7 mouse cellular contexts compared by ENCODE assay signal in genomic region chr5:142702511-142703138, GRCm38 (mm10). TPM values are rescaled to one million over a fixed set of nuclear protein-coding genes. Genes with fewer than 3 reads are reported as not detected.
DNase-seq lines count a peak whose midpoint lies in the region; ATAC-seq and TF ChIP-seq lines count a peak whose summit lies in the region.

No protein-coding gene starts in this region.

- peaks cover 6% of the 10 kb centered on the region; the same call in 1 of the 2 replicates for H3K4me1 ChIP-seq in lung, adult 2 months (ENCODE audit: control insufficient read depth, insufficient read depth, low read length)
- peaks cover 20% of the 10 kb centered on the region for H3K4me1 ChIP-seq in forebrain, embryonic 13.5 days
- peaks cover 19% of the 10 kb centered on the region for H3K4me1 ChIP-seq in limb, embryonic 15.5 days
- peaks cover 10% of the 10 kb centered on the region for H3K4me1 ChIP-seq in small intestine, adult 2 months (ENCODE audit: control insufficient read depth, insufficient read depth, insufficient read length, low read length)

- no peak for TF ChIP-seq CTCF in lung, adult 2 months (IDR thresholded peaks at IDR 0.05; ENCODE audit: insufficient read depth, low read length)
- no peak for TF ChIP-seq CTCF in small intestine, adult 2 months (IDR thresholded peaks at IDR 0.05; ENCODE audit: extremely low read depth, insufficient read length, insufficient replicate concordance, low read depth, low read length)

- H3K27ac ChIP-seq in forebrain, embryonic 13.5 days = no peak overlapping the region
- no peak overlapping the region for H3K27ac ChIP-seq in limb, embryonic 15.5 days
- H3K27ac ChIP-seq in small intestine, adult 2 months (ENCODE audit: insufficient read depth, low read depth, low read length) = no peak overlapping the region

- ATAC-seq in forebrain, embryonic 13.5 days = no peak
- ATAC-seq in limb, embryonic 15.5 days (ENCODE audit: insufficient number of reproducible peaks, low FRiP score, low TSS enrichment, low read depth) = 0 out of 2 replicates have a peak, but pooled peaks have one; percentile 30

- H3K27me3 ChIP-seq in forebrain, embryonic 13.5 days = peaks cover 22% of the 10 kb centered on the region
- peaks cover 29% of the 10 kb centered on the region for H3K27me3 ChIP-seq in limb, embryonic 15.5 days
- peaks cover 24% of the 10 kb centered on the region; the same call in 1 of the 2 replicates for H3K27me3 ChIP-seq in small intestine, adult 2 months (ENCODE audit: control insufficient read depth, insufficient read depth, low read length)

- peak overlapping the region; percentile 25 for H3K4me3 ChIP-seq in lung, adult 2 months (replicated peaks; ENCODE audit: extremely low read depth, low read depth, low read length)
- H3K4me3 ChIP-seq in forebrain, embryonic 13.5 days = peak overlapping the region; percentile 82
- peak overlapping the region; percentile 60 for H3K4me3 ChIP-seq in limb, embryonic 15.5 days
- peak overlapping the region; percentile 67 for H3K4me3 ChIP-seq in small intestine, adult 2 months (ENCODE audit: low read depth, low read length)

- H3K9me3 ChIP-seq in forebrain, embryonic 13.5 days (replicated peaks) = no peaks in the 10 kb centered on the region
- H3K9me3 ChIP-seq in limb, embryonic 15.5 days = no peaks in the 10 kb centered on the region

- no peak for DNase-seq in lung, adult 2 months
- no peak for DNase-seq in lung, postnatal 14 days
- no peak for DNase-seq in adrenal gland, adult 2 months
- no peak for DNase-seq in urinary bladder, postnatal 4 days (ENCODE audit: low spot score in 2 of 2)

- peak overlapping the region; percentile 83 for H3K4me2 ChIP-seq in forebrain, embryonic 13.5 days
- H3K4me2 ChIP-seq in limb, embryonic 15.5 days = peak overlapping the region; percentile 99

- 10% methylated on average over 18 of the region's 18 CpGs for WGBS in lung, adult 2 months
- WGBS in forebrain, embryonic 13.5 days = 22% methylated on average over 18 of the region's 18 CpGs
- 23% methylated on average over 18 of the region's 18 CpGs for WGBS in limb, embryonic 15.5 days
- 18% methylated on average over 18 of the region's 18 CpGs for WGBS in small intestine, adult 2 months

- no peak for TF ChIP-seq POLR2A in lung, adult 2 months (IDR thresholded peaks at IDR 0.05; ENCODE audit: borderline replicate concordance, extremely low read depth, low read depth, low read length)
- TF ChIP-seq POLR2A in small intestine, adult 2 months (IDR thresholded peaks at IDR 0.05; ENCODE audit: low read depth, low read length) = no peak

- H3K9ac ChIP-seq in forebrain, embryonic 13.5 days = peak overlapping the region; percentile 92
- peak overlapping the region; percentile 51 for H3K9ac ChIP-seq in limb, embryonic 15.5 days

- peaks cover 32% of the 10 kb centered on the region for H3K36me3 ChIP-seq in forebrain, embryonic 13.5 days (ENCODE audit: poor library complexity, severe bottlenecking)
- no peaks in the 10 kb centered on the region for H3K36me3 ChIP-seq in limb, embryonic 15.5 days
- no peaks in the 10 kb centered on the region for H3K36me3 ChIP-seq in small intestine, adult 2 months (ENCODE audit: control insufficient read depth, insufficient read depth, low read length)

RNA-seq across cellular contexts. Expression of gene Slc29a4, which starts 10.3 kb away (rescaled TPM):
- 1.6 and 2.7 TPM in 2 replicates for polyA plus RNA-seq in lung, adult 2 months (2012; rRNA removed)
- polyA plus RNA-seq in forebrain, embryonic 13.5 days (2015; fragmentation: Nextera tagmentation; extraction: Ambion mirVana) = 50.9 and 54.0 TPM in 2 replicates
- 3.9 and 5.4 TPM in 2 replicates for polyA plus RNA-seq in limb, embryonic 15.5 days (2015; fragmentation: Nextera tagmentation; extraction: Ambion mirVana)
- polyA plus RNA-seq in small intestine, adult 2 months (2012; rRNA removed) = 1.1 and 2.6 TPM in 2 replicates
- total RNA-seq in adrenal gland, adult 2 months (2021) = 10 to 100 TPM; 20.9 to 32.0 TPM
- polyA plus RNA-seq in adrenal gland, adult 2 months (2012; rRNA removed) = 48.8 and 69.9 TPM in 2 replicates

Comparison
In these comparisons a context has a peak if more than half of its experiments do, and no peak if none do; other contexts are left out.
1. H3K4me3 ChIP-seq: peak in every context shown above with its lines; median percentile 82 in forebrain, embryonic 13.5 days; 67 in small intestine, adult 2 months; 60 in limb, embryonic 15.5 days; 25 in lung, adult 2 months.